Comparison of ENCODE assay signal across 8 mouse cellular contexts in genomic region chr11:98031443-98031770, GRCm38 (mm10). TPM values are rescaled to one million over a fixed set of nuclear protein-coding genes. Genes with fewer than 3 reads are reported as not detected.
A peak's percentile ranks its signal among the peaks of the same experiment; 100 is the strongest.
DNase-seq lines count a peak whose midpoint lies in the region; ATAC-seq and TF ChIP-seq lines count a peak whose summit lies in the region.

No protein-coding gene starts in this region.

- peak; percentile 91 for DNase-seq in neural tube, embryonic 10.5 days (ENCODE audit: extremely low spot score, low spot score)
- DNase-seq in adrenal gland, postnatal 14 days: peak; percentile 86
- peak; percentile 84 for DNase-seq in embryonic facial prominence, embryonic 10.5 days (ENCODE audit: low spot score)
- peak; percentile 69 for DNase-seq in kidney, adult 2 months
- DNase-seq in liver, embryonic 11.5 days (ENCODE audit: low spot score): peak; percentile 72
- peak; percentile 71 for DNase-seq in retina, postnatal 7 days (ENCODE audit: low read depth, low spot score)
- DNase-seq in yolk sac, embryonic 10.5 days (ENCODE audit: low spot score): peak; percentile 57

- no peak for TF ChIP-seq POLR2A in kidney, adult 2 months (IDR thresholded peaks at IDR 0.05; ENCODE audit: low read depth, low read length)

- 3% methylated on average over 5 of the region's 5 CpGs for WGBS in neural tube, embryonic 15.5 days
- WGBS in embryonic facial prominence, embryonic 10.5 days: 13% methylated on average over 5 of the region's 5 CpGs
- 5% methylated on average over 5 of the region's 5 CpGs for WGBS in kidney, adult 2 months
- 16% methylated on average over 5 of the region's 5 CpGs for WGBS in liver, embryonic 11.5 days

- TF ChIP-seq CTCF in kidney, adult 2 months (conservative IDR thresholded peaks at IDR 0.05; ENCODE audit: insufficient read depth, insufficient read length, low read depth, low read length): peak; percentile 87

- ATAC-seq in neural tube, embryonic 15.5 days (ENCODE audit: low FRiP score): no peak
- ATAC-seq in liver, embryonic 11.5 days (replicated peaks; ENCODE audit: low FRiP score): no peak; the same call in 1 of the 2 replicates

- H3K9me3 ChIP-seq in neural tube, embryonic 15.5 days (replicated peaks): no peaks in the 10 kb centered on the region
- no peaks in the 10 kb centered on the region for H3K9me3 ChIP-seq in embryonic facial prominence, embryonic 10.5 days
- no peaks in the 10 kb centered on the region for H3K9me3 ChIP-seq in liver, embryonic 11.5 days (ENCODE audit: control insufficient read depth, low read length)

- H3K36me3 ChIP-seq in neural tube, embryonic 15.5 days: peaks cover 30% of the 10 kb centered on the region
- peaks cover 46% of the 10 kb centered on the region for H3K36me3 ChIP-seq in embryonic facial prominence, embryonic 10.5 days (replicated peaks)
- peaks cover 6% of the 10 kb centered on the region; the same call in 1 of the 2 replicates for H3K36me3 ChIP-seq in kidney, adult 2 months (ENCODE audit: control insufficient read depth, insufficient read depth, low read length)
- H3K36me3 ChIP-seq in liver, embryonic 11.5 days (ENCODE audit: control insufficient read depth, insufficient read depth, low read length): peaks cover 23% of the 10 kb centered on the region

- H3K27me3 ChIP-seq in neural tube, embryonic 15.5 days (replicated peaks): 0 out of 2 replicates have a peak, but pooled peaks cover 5% of the 10 kb centered on the region
- peaks cover 22% of the 10 kb centered on the region for H3K27me3 ChIP-seq in embryonic facial prominence, embryonic 10.5 days (replicated peaks; ENCODE audit: low read depth, poor library complexity, severe bottlenecking)
- no peaks in the 10 kb centered on the region for H3K27me3 ChIP-seq in kidney, adult 2 months (replicated peaks; ENCODE audit: control insufficient read depth, insufficient read depth, low read length)
- peaks cover 17% of the 10 kb centered on the region for H3K27me3 ChIP-seq in liver, embryonic 11.5 days (replicated peaks; ENCODE audit: control insufficient read depth, insufficient read depth, low read length)

- peaks cover 32% of the 10 kb centered on the region for H3K4me1 ChIP-seq in neural tube, embryonic 15.5 days
- peaks cover 32% of the 10 kb centered on the region for H3K4me1 ChIP-seq in embryonic facial prominence, embryonic 10.5 days
- no peaks in the 10 kb centered on the region for H3K4me1 ChIP-seq in kidney, adult 2 months (ENCODE audit: control insufficient read depth, insufficient read depth, low read length)
- peaks cover 8% of the 10 kb centered on the region for H3K4me1 ChIP-seq in liver, embryonic 11.5 days (replicated peaks; ENCODE audit: control insufficient read depth, insufficient read depth, low read length)

- H3K4me3 ChIP-seq in neural tube, embryonic 15.5 days (replicated peaks): no peak overlapping the region
- H3K4me3 ChIP-seq in embryonic facial prominence, embryonic 10.5 days: 0 out of 2 replicates have a peak overlapping the region, but pooled peaks have one; percentile 18
- H3K4me3 ChIP-seq in kidney, adult 2 months (ENCODE audit: insufficient read depth, low read depth, low read length): no peak overlapping the region
- H3K4me3 ChIP-seq in liver, embryonic 11.5 days (ENCODE audit: low read depth, low read length): no peak overlapping the region

- no peak overlapping the region for H3K9ac ChIP-seq in neural tube, embryonic 15.5 days (replicated peaks)
- no peak overlapping the region for H3K9ac ChIP-seq in liver, embryonic 11.5 days (ENCODE audit: low read depth, low read length)

- H3K4me2 ChIP-seq in neural tube, embryonic 15.5 days: no peak overlapping the region
- no peak overlapping the region for H3K4me2 ChIP-seq in liver, embryonic 11.5 days

- no peak overlapping the region for H3K27ac ChIP-seq in neural tube, embryonic 15.5 days (replicated peaks)
- H3K27ac ChIP-seq in embryonic facial prominence, embryonic 10.5 days (replicated peaks): no peak overlapping the region; the same call in 1 of the 2 replicates
- H3K27ac ChIP-seq in kidney, adult 2 months (ENCODE audit: insufficient read depth, low read depth, low read length): no peak overlapping the region
- no peak overlapping the region for H3K27ac ChIP-seq in liver, embryonic 11.5 days (ENCODE audit: low read depth, low read length)

RNA-seq across cellular contexts. Expression of gene Rpl19, which starts 4.9 kb away (rescaled TPM):
- 655 and 750 TPM in 2 replicates for polyA plus RNA-seq in neural tube, embryonic 15.5 days (2015; fragmentation: Nextera tagmentation; extraction: Ambion mirVana)
- 1,235 and 1,395 TPM in 2 replicates for total RNA-seq in adrenal gland, postnatal 14 days (2021)
- polyA plus RNA-seq in embryonic facial prominence, embryonic 10.5 days (2016; fragmentation: Nextera tagmentation; extraction: Ambion mirVana): 1,206 and 1,219 TPM in 2 replicates
- 503 and 653 TPM in 2 replicates for polyA plus RNA-seq in kidney, adult 2 months (2012; rRNA removed)
- polyA plus RNA-seq in liver, embryonic 11.5 days (2014; fragmentation: Nextera tagmentation; extraction: Ambion mirVana): 1,333 and 1,422 TPM in 2 replicates

RNA-seq across cellular contexts. Expression of gene Cacnb1, which starts 8.6 kb away (rescaled TPM):
- 50.9 and 63.0 TPM in 2 replicates for polyA plus RNA-seq in neural tube, embryonic 15.5 days (2015; fragmentation: Nextera tagmentation; extraction: Ambion mirVana)
- total RNA-seq in adrenal gland, postnatal 14 days (2021): 7.8 and 10.4 TPM in 2 replicates
- polyA plus RNA-seq in embryonic facial prominence, embryonic 10.5 days (2016; fragmentation: Nextera tagmentation; extraction: Ambion mirVana): 5.3 and 5.7 TPM in 2 replicates
- 6.1 and 7.6 TPM in 2 replicates for polyA plus RNA-seq in kidney, adult 2 months (2012; rRNA removed)
- polyA plus RNA-seq in liver, embryonic 11.5 days (2014; fragmentation: Nextera tagmentation; extraction: Ambion mirVana): 2.1 and 2.2 TPM in 2 replicates

RNA-seq across cellular contexts. Expression of gene Stac2, which starts 21.9 kb away (rescaled TPM):
- 15.8 and 18.2 TPM in 2 replicates for polyA plus RNA-seq in neural tube, embryonic 15.5 days (2015; fragmentation: Nextera tagmentation; extraction: Ambion mirVana)
- 3.1 and 3.7 TPM in 2 replicates for total RNA-seq in adrenal gland, postnatal 14 days (2021)
- 0.25 and 0.47 TPM in 2 replicates for polyA plus RNA-seq in embryonic facial prominence, embryonic 10.5 days (2016; fragmentation: Nextera tagmentation; extraction: Ambion mirVana)
- 0.05 and 0.42 TPM in 2 replicates for polyA plus RNA-seq in kidney, adult 2 months (2012; rRNA removed)
- polyA plus RNA-seq in liver, embryonic 11.5 days (2014; fragmentation: Nextera tagmentation; extraction: Ambion mirVana): 0.22 and 0.43 TPM in 2 replicates

RNA-seq across cellular contexts. Expression of gene Arl5c, which starts 35.4 kb away (rescaled TPM):
- polyA plus RNA-seq in neural tube, embryonic 15.5 days (2015; fragmentation: Nextera tagmentation; extraction: Ambion mirVana): 11.8 and 14.0 TPM in 2 replicates
- 1.1 and 4.4 TPM in 2 replicates for total RNA-seq in adrenal gland, postnatal 14 days (2021)
- polyA plus RNA-seq in embryonic facial prominence, embryonic 10.5 days (2016; fragmentation: Nextera tagmentation; extraction: Ambion mirVana): 15.6 and 19.2 TPM in 2 replicates
- polyA plus RNA-seq in kidney, adult 2 months (2012; rRNA removed): 0.75 and 2.8 TPM in 2 replicates
- 24.0 and 31.2 TPM in 2 replicates for polyA plus RNA-seq in liver, embryonic 11.5 days (2014; fragmentation: Nextera tagmentation; extraction: Ambion mirVana)

RNA-seq across cellular contexts. Expression of gene Plxdc1, which starts 45.2 kb away (rescaled TPM):
- 1.1 and 1.8 TPM in 2 replicates for polyA plus RNA-seq in neural tube, embryonic 15.5 days (2015; fragmentation: Nextera tagmentation; extraction: Ambion mirVana)
- 4.3 and 4.8 TPM in 2 replicates for total RNA-seq in adrenal gland, postnatal 14 days (2021)
- polyA plus RNA-seq in embryonic facial prominence, embryonic 10.5 days (2016; fragmentation: Nextera tagmentation; extraction: Ambion mirVana): 0.07 and 0.13 TPM in 2 replicates
- 1.0 TPM in 2 replicates for polyA plus RNA-seq in kidney, adult 2 months (2012; rRNA removed)
- 0.47 and 0.77 TPM in 2 replicates for polyA plus RNA-seq in liver, embryonic 11.5 days (2014; fragmentation: Nextera tagmentation; extraction: Ambion mirVana)

Comparison
In these comparisons a context has a peak if more than half of its experiments do, and no peak if none do; other contexts are left out.
1. RNA of gene Stac2, which starts 21.9 kb away (polyA plus RNA-seq): 15.8 to 18.2 TPM in neural tube, embryonic 15.5 days; 0.25 to 0.47 TPM in embryonic facial prominence, embryonic 10.5 days, 0.22 to 0.43 TPM in liver, embryonic 11.5 days and 0.05 to 0.42 TPM in kidney, adult 2 months; every median in the first group is over 10 times any median in the second.
2. Peak in every context shown above with its lines, with median percentiles within 50 percentile points of each other: DNase-seq.